Mouse (Mus musculus) hindbrain, embryonic 16.5 days (tissue): ENCODE results near the gene Actrt2. TPM values are rescaled to one million over a fixed set of nuclear protein-coding genes. Genes with fewer than 3 reads are reported as not detected.

Experiments
- ATAC-seq: fragments of 200-750 bp; cut with Nextera tagmentation; 2 replicates; pipeline ENCODE4 v1.8.0; 2017; ENCODE audit warnings: moderate TSS enrichment, moderate library complexity
- H3K27ac ChIP-seq: fragments of 300-500 bp; sonication (generic); 2 replicates; pipeline ENCODE4 v1.5.1; 2014; ENCODE audit warnings: low read depth, mild to moderate bottlenecking, control low read depth, low read length, moderate library complexity
- H3K27me3 ChIP-seq: fragments of 300-500 bp; sonication (generic); replicated peaks from 2 replicates; pipeline ENCODE4 v1.6.1; 2014; ENCODE audit warnings: low read length; ENCODE audit not compliant: control insufficient read depth, insufficient read depth
- H3K36me3 ChIP-seq: fragments of 300-500 bp; sonication (generic); 2 replicates; pipeline ENCODE4 v1.6.1; 2014; ENCODE audit warnings: mild to moderate bottlenecking, low read length, moderate library complexity, mixed read lengths; ENCODE audit not compliant: control insufficient read depth, insufficient read depth
- H3K4me1 ChIP-seq: fragments of 300-500 bp; sonication (generic); 2 replicates; pipeline ENCODE4 v1.6.1; 2014; ENCODE audit warnings: low read depth, low read length; ENCODE audit not compliant: control insufficient read depth, insufficient read depth
- H3K4me2 ChIP-seq: fragments of 300-500 bp; sonication (generic); 2 replicates; pipeline ENCODE4 v1.6.1; 2014; ENCODE audit warnings: mild to moderate bottlenecking, low read length, control low read depth, moderate library complexity
- H3K4me3 ChIP-seq: fragments of 300-500 bp; sonication (generic); 2 replicates; pipeline ENCODE4 v1.5.1; 2014; ENCODE audit warnings: mild to moderate bottlenecking, low read length, control low read depth, moderate library complexity
- H3K9ac ChIP-seq: fragments of 300-500 bp; sonication (generic); 2 replicates; pipeline ENCODE4 v1.6.1; 2014; ENCODE audit warnings: low read depth, mild to moderate bottlenecking, control low read depth, low read length, moderate library complexity
- H3K9me3 ChIP-seq: fragments of 300-500 bp; sonication (generic); 2 replicates; pipeline ENCODE4 v1.6.1; 2014; ENCODE audit warnings: mild to moderate bottlenecking, low read length, moderate library complexity; ENCODE audit not compliant: control insufficient read depth
- WGBS: fragments of 180-500 bp; shearing (Covaris S2); extraction: QIAGEN DNeasy Blood & Tissue Kit; methylation state at CpG from one replicate; pipeline ENCODE4 v1.1.7; 2014; 5-methylcytosine and 5-hydroxymethylcytosine counted together
- polyA plus RNA-seq: library from polyadenylated mRNA; unstranded; fragments of >200 nt; fragmentation: Nextera tagmentation; extraction: Ambion mirVana; gene quantifications from 2 replicates; pipeline ENCODE4 v1.2.1, GENCODE M21; 2015

The Actrt2 gene
- polyA plus RNA-seq, 1 experiment from 2014 or later = not detected

DNA sequence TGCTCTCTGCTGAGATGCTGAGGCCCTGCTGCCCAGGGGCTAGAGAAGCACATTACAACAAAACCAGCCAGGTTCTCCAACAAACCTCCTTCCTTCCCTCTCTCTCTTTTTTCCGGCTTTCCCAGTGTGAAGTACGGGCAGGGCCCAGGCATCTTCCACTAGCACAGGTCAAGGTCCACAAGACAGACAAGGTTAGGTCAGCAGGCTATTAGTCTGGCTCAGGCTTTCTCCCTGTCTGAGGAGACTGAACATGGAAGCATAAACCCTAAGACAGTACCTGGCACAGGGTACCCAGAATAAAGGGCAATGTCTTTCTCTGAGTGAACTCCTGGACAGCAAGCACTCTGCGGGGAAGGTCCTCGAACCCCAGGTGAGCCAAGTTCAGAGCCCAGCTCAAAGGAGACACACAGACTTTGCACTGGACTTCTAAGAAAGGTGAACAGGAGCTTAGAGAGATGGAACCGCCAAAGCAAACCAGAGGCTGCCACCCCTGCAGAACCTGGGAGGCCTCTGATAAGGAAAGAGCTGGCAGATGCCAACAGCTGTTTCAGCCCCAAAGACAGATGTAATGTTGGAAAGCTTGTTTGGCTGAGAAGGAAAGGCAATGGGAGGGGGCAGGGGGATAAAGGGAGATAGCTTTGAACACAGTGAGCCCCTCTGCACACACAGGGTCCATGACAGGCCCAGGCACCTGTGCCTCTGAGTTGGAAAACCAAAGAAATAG lies 40.1 kb downstream of the Actrt2 start:
- no peaks in the 10 kb centered on the region for H3K36me3 ChIP-seq
- no peaks in the 10 kb centered on the region for H3K9me3 ChIP-seq
- H3K9ac ChIP-seq = no peak overlapping the region; the same call in 1 of the 2 replicates
- H3K4me1 ChIP-seq = peaks cover 13% of the 10 kb centered on the region
- peaks cover 22% of the 10 kb centered on the region for H3K27me3 ChIP-seq
- H3K4me3 ChIP-seq = no peak overlapping the region
- no peak for ATAC-seq
- no peak overlapping the region for H3K4me2 ChIP-seq
- 87% methylated on average over 5 of the region's 5 CpGs for WGBS
- no peak overlapping the region for H3K27ac ChIP-seq

DNA sequence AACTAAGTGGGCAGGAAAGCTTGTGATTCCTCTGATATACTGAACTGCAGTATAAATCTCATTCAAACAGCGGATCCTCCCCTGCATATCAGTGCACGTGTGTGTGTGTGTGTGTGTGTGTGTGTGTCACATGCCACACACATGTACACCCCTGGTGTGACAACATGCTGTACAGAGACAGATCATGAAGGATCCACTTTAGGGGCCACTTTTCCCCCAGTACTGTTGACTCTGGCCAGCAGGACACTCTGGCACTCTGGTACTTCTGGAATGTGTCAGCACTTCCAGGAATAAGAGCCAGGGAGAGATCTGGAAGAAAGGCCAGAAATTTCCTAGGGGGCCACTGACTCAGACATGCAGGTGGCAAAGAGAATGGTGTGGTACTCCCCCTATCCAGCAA lies 41.4 kb downstream of the Actrt2 start:
- Histone ChIP-seq H3K36me3 (no peaks in the 10 kb centered on the region), H3K4me2 (no peak overlapping the region), H3K27ac (no peak overlapping the region), H3K9ac (no peak overlapping the region), H3K4me1 (peaks cover 13% of the 10 kb centered on the region), H3K27me3 (peaks cover 18% of the 10 kb centered on the region), H3K9me3 (no peaks in the 10 kb centered on the region), H3K4me3 (no peak overlapping the region)
- 89% methylated on average over 2 of the region's 2 CpGs for WGBS
- ATAC-seq = no peak

- WGBS = 48% methylated on average over 14 of the region's 14 CpGs
- Histone ChIP-seq H3K27me3 (peaks cover 16% of the 10 kb centered on the region), H3K9ac (no peak overlapping the region), H3K4me3 (no peak overlapping the region), H3K4me1 (peaks cover 13% of the 10 kb centered on the region), H3K9me3 (no peaks in the 10 kb centered on the region), H3K27ac (no peak overlapping the region), H3K36me3 (no peaks in the 10 kb centered on the region), H3K4me2 (no peak overlapping the region)
- no peak for ATAC-seq
Observed at GRCm38 (mm10) chr4:154625710-154626109, 42.0 kb downstream of the Actrt2 start.

GRCm38 (mm10) chr4:154623241-154623640 lies 44.4 kb downstream of the Actrt2 start:
- H3K4me1 ChIP-seq = peaks cover 13% of the 10 kb centered on the region
- no peak overlapping the region for H3K4me2 ChIP-seq
- 77% methylated on average over 3 of the region's 3 CpGs for WGBS
- no peak for ATAC-seq
- H3K4me3 ChIP-seq = no peak overlapping the region
- H3K36me3 ChIP-seq = no peaks in the 10 kb centered on the region
- H3K27me3 ChIP-seq = peaks cover 4% of the 10 kb centered on the region
- H3K9me3 ChIP-seq = no peaks in the 10 kb centered on the region
- no peak overlapping the region for H3K27ac ChIP-seq
- no peak overlapping the region for H3K9ac ChIP-seq

GRCm38 (mm10) chr4:154622521-154622920 lies 45.1 kb downstream of the Actrt2 start:
- no peaks in the 10 kb centered on the region for H3K9me3 ChIP-seq
- H3K27me3 ChIP-seq = peaks cover 2% of the 10 kb centered on the region
- 91% methylated on average over 4 of the region's 4 CpGs for WGBS
- no peak overlapping the region for H3K27ac ChIP-seq
- no peak overlapping the region for H3K4me2 ChIP-seq
- no peak overlapping the region for H3K4me3 ChIP-seq
- H3K4me1 ChIP-seq = peaks cover 13% of the 10 kb centered on the region
- no peaks in the 10 kb centered on the region for H3K36me3 ChIP-seq
- ATAC-seq = no peak
- no peak overlapping the region for H3K9ac ChIP-seq

Other genes with a start within 250 kb of the Actrt2 start
- gene Prdm16, start 31.0 kb downstream of the Actrt2 start, polyA plus RNA-seq = 12.6 and 14.3 TPM in 2 replicates
- gene Ttc34, start 169.6 kb upstream of the Actrt2 start, polyA plus RNA-seq = 2.0 and 2.3 TPM in 2 replicates
- gene Mmel1, start 201.7 kb upstream of the Actrt2 start, polyA plus RNA-seq = 0.70 and 0.93 TPM in 2 replicates
- gene Fam213b, start 231.3 kb upstream of the Actrt2 start, polyA plus RNA-seq = 67.8 and 80.1 TPM in 2 replicates